Mouse (Mus musculus) left cerebral cortex, adult 11 months (tissue): Measurements from ENCODE around the gene Prpf8.

Experiments used
- DNase-seq: peaks from one replicate; pipeline ENCODE4 v3.0.0; 2022; ENCODE audit warnings: low spot score

Prpf8 gene

GRCm38 (mm10) chr11:75459751-75460102 is 26.9 kb upstream of the Prpf8 start:
- no peak for DNase-seq

GRCm38 (mm10) chr11:75460103-75460843 is 26.3 kb upstream of the Prpf8 start:
- DNase-seq: peak; percentile 88

GRCm38 (mm10) chr11:75460844-75461742 is 25.5 kb upstream of the Prpf8 start, which contains the start of gene Tlcd2:
Gene Tlcd2, plus strand, starts transcription at chr11:75461715.
- peak; percentile 100 for DNase-seq

GRCm38 (mm10) chr11:75461743-75462252 is 24.8 kb upstream of the Prpf8 start:
- DNase-seq: no peak

- DNase-seq: no peak
Observed at GRCm38 (mm10) chr11:75462253-75462783, 24.3 kb upstream of the Prpf8 start.

- no peak for DNase-seq
Observed at GRCm38 (mm10) chr11:75462865-75463336, 23.7 kb upstream of the Prpf8 start.

GRCm38 (mm10) chr11:75463624-75464023 is 23.0 kb upstream of the Prpf8 start:
- no peak for DNase-seq

GRCm38 (mm10) chr11:75464417-75464816 is 22.2 kb upstream of the Prpf8 start:
- no peak for DNase-seq

GRCm38 (mm10) chr11:75465051-75465450 is 21.6 kb upstream of the Prpf8 start:
- no peak for DNase-seq

- no peak for DNase-seq
Observed at GRCm38 (mm10) chr11:75466731-75467505, 19.7 kb upstream of the Prpf8 start.

GRCm38 (mm10) chr11:75467512-75468215 is 19.0 kb upstream of the Prpf8 start:
- no peak for DNase-seq

- DNase-seq: no peak
Observed at GRCm38 (mm10) chr11:75468410-75468809, 18.2 kb upstream of the Prpf8 start.

GRCm38 (mm10) chr11:75469261-75469660 is 17.4 kb upstream of the Prpf8 start:
- no peak for DNase-seq

- no peak for DNase-seq
Observed at GRCm38 (mm10) chr11:75470675-75471074, 15.9 kb upstream of the Prpf8 start.

GRCm38 (mm10) chr11:75472469-75473081 is 14.0 kb upstream of the Prpf8 start:
- no peak for DNase-seq

- DNase-seq: no peak
Observed at GRCm38 (mm10) chr11:75473376-75473775, 13.2 kb upstream of the Prpf8 start.

GRCm38 (mm10) chr11:75486192-75486591 is 424 bp upstream of the Prpf8 start:
- DNase-seq: no peak

GRCm38 (mm10) chr11:75487496-75487895 is 880 bp downstream of the Prpf8 start:
- no peak for DNase-seq

- no peak for DNase-seq
Observed at GRCm38 (mm10) chr11:75494296-75495049, 7.9 kb downstream of the Prpf8 start.

- DNase-seq: no peak
Observed at GRCm38 (mm10) chr11:75498126-75498525, 11.5 kb downstream of the Prpf8 start.
